10 mouse cellular contexts compared by ENCODE assay signal in genomic region chr17:70910238-70910637, GRCm38 (mm10). TPM values are rescaled to one million over a fixed set of nuclear protein-coding genes. Genes with fewer than 3 reads are reported as not detected.
DNase-seq lines count a peak whose midpoint lies in the region; ATAC-seq and TF ChIP-seq lines count a peak whose summit lies in the region.
"Had no signal": no experiment of that assay in that cellular context is flagged by ENCODE, and none has a peak within 500 bp of the region (broad histone marks: within the 10 kb centered on the region; RNA-seq: fewer than 3 reads in every experiment).

No protein-coding gene starts in this region.

- peak; percentile 25; the same call in 1 of the 2 replicates for TF ChIP-seq CTCF in left cerebral cortex, adult 2 months (IDR thresholded peaks at IDR 0.05)
- TF ChIP-seq CTCF in Patski (IDR thresholded peaks at IDR 0.05) = peak; percentile 62
- peak; percentile 10; the same call in 1 of the 2 replicates for TF ChIP-seq CTCF in small intestine, adult 2 months (IDR thresholded peaks at IDR 0.05; ENCODE audit: extremely low read depth, insufficient read length, insufficient replicate concordance, low read depth, low read length)

- no peaks in the 10 kb centered on the region for H3K9me3 ChIP-seq in forebrain, embryonic 13.5 days (replicated peaks)

- peak; percentile 22 for DNase-seq in CD4-positive, CD25-positive, alpha-beta regulatory T cell, adult 2 months (ENCODE audit: low read depth, low spot score)
- no peak for DNase-seq in left cerebral cortex, adult 2 months (ENCODE audit: extremely low spot score in 1 of 2, low spot score in 2 of 2)
- no peak for DNase-seq in left cerebral cortex, adult 18-20 months (ENCODE audit: low spot score in 2 of 2)
- DNase-seq in Patski (ENCODE audit: low read depth, low spot score) = no peak
- DNase-seq: cerebellum, postnatal 10 days; gastrocnemius, postnatal 14 days had no signal

- H3K4me3 ChIP-seq in left cerebral cortex, adult 2 months = no peak overlapping the region
- H3K4me3 ChIP-seq in small intestine, adult 2 months (ENCODE audit: low read depth, low read length) = no peak overlapping the region
- no peak overlapping the region for H3K4me3 ChIP-seq in forebrain, embryonic 13.5 days

- H3K9ac ChIP-seq in forebrain, embryonic 13.5 days = no peak overlapping the region

- H3K27ac ChIP-seq in left cerebral cortex, adult 2 months = no peak overlapping the region
- no peak overlapping the region for H3K27ac ChIP-seq in small intestine, adult 2 months (ENCODE audit: insufficient read depth, low read depth, low read length)
- H3K27ac ChIP-seq in forebrain, embryonic 13.5 days = no peak overlapping the region

- TF ChIP-seq POLR2A in small intestine, adult 2 months (IDR thresholded peaks at IDR 0.05; ENCODE audit: low read depth, low read length) = no peak

- no peak overlapping the region for H3K4me2 ChIP-seq in forebrain, embryonic 13.5 days

- no peaks in the 10 kb centered on the region for H3K27me3 ChIP-seq in Patski
- H3K27me3 ChIP-seq in small intestine, adult 2 months (ENCODE audit: control insufficient read depth, insufficient read depth, low read length) = no peaks in the 10 kb centered on the region
- no peaks in the 10 kb centered on the region for H3K27me3 ChIP-seq in forebrain, embryonic 13.5 days

- intact Hi-C loops in left cerebral cortex, adult 2 months (cut with DNase I) = no loop called here

- CTCF ChIA-PET in Patski (lab: Charles Lee) = interaction anchor here (0.7 to 2.6 kb wide), 21 partner anchors 8 to 203 kb away, joined by 3 to 12 read pairs (median 3); partner anchors contain the start of gene Tgif1

- no peaks in the 10 kb centered on the region for H3K4me1 ChIP-seq in small intestine, adult 2 months (ENCODE audit: control insufficient read depth, insufficient read depth, insufficient read length, low read length)
- peaks cover 8% of the 10 kb centered on the region; the same call in 1 of the 2 replicates for H3K4me1 ChIP-seq in forebrain, embryonic 13.5 days

- H3K36me3 ChIP-seq in small intestine, adult 2 months (ENCODE audit: control insufficient read depth, insufficient read depth, low read length) = no peaks in the 10 kb centered on the region
- H3K36me3 ChIP-seq in forebrain, embryonic 13.5 days (ENCODE audit: poor library complexity, severe bottlenecking) = no peaks in the 10 kb centered on the region

- POLR2A ChIA-PET in Patski (lab: Charles Lee) = interaction anchor here (1.3 to 3.6 kb wide), 2 partner anchors 57 to 172 kb away, joined by 4 to 18 read pairs; partner anchors contain the start of gene Tgif1

- WGBS in small intestine, adult 2 months = 90% methylated on average over 2 of the region's 2 CpGs
- WGBS in forebrain, embryonic 13.5 days = 73% methylated on average over 2 of the region's 2 CpGs

- ATAC-seq in CD4-positive, CD25-positive, alpha-beta regulatory T cell, adult 4 months = no peak
- ATAC-seq in Patski = no peak
- no peak for ATAC-seq in erythroid progenitor cell, adult 5-6 weeks (replicated peaks; ENCODE audit: low FRiP score, poor library complexity, severe bottlenecking)
- no peak for ATAC-seq in forebrain, embryonic 13.5 days

- in situ Hi-C loops in Patski (cut with MboI; ENCODE audit: low pct_unique_long_range_greater_than_20kb) = no loop called here

RNA-seq across cellular contexts. Expression of gene Tgif1, which starts 56.9 kb away (rescaled TPM):
- polyA plus RNA-seq in CD4-positive, CD25-positive, alpha-beta regulatory T cell, adult 4 months (2017; shearing (Covaris generic)) = 10 to 100 TPM; 57.4 to 72.4 TPM
- total RNA-seq in left cerebral cortex, adult 2 months (2021) = 1 to 10 TPM; 1.5 to 1.6 TPM
- total RNA-seq in left cerebral cortex, adult 18-20 months (2021) = 1 to 10 TPM; 2.3 to 2.6 TPM
- polyA plus RNA-seq in Patski (2021) = 213 TPM
- polyA plus RNA-seq in small intestine, adult 2 months (2012; rRNA removed) = 10.9 and 26.4 TPM in 2 replicates
- total RNA-seq in erythroid progenitor cell, adult 5-6 weeks (2015; ENCODE audit: low replicate concordance) = 17.6 and 34.6 TPM in 2 replicates
- total RNA-seq in erythroid progenitor cell, adult 5-6 weeks (2017; ENCODE audit: low replicate concordance) = 1.8 and 4.2 TPM in 2 replicates
- 24.0 and 33.0 TPM in 2 replicates for polyA plus RNA-seq in forebrain, embryonic 13.5 days (2015; fragmentation: Nextera tagmentation; extraction: Ambion mirVana)

Comparison
In these comparisons a context has a peak if more than half of its experiments do, and no peak if none do; other contexts are left out.
1. CTCF ChIP-seq: peak in every context shown above with its lines; median percentile 62 in Patski; 25 in left cerebral cortex, adult 2 months; 10 in small intestine, adult 2 months.